Mouse (Mus musculus): Measurements from ENCODE around the gene 5330417H12Rik. TPM values are rescaled to one million over a fixed set of nuclear protein-coding genes. Genes with fewer than 3 reads are reported as not detected.

The 5330417H12Rik gene
- polyA plus RNA-seq (2014; fragmentation: Illumina TruSeq; extraction: RNeasy Lipid Tissue Mini Kit (QIAGEN cat#74804)): not detected

GRCm38 (mm10) chr7:107625061-107625460 is at the start of gene 5330417H12Rik:
Gene 5330417H12Rik, minus strand, starts transcription at chr7:107625161.

GRCm38 (mm10) chr7:107594857-107595402 is 30.0 kb downstream of the 5330417H12Rik start, which contains the start of gene Ppfibp2:
Gene Ppfibp2, plus strand, starts transcription at chr7:107595207.

Other genes with a start within 250 kb of the 5330417H12Rik start
- 11.5 TPM for gene Olfml1, start 57.7 kb downstream of the 5330417H12Rik start, polyA plus RNA-seq (2014; fragmentation: Illumina TruSeq; extraction: RNeasy Lipid Tissue Mini Kit (QIAGEN cat#74804))
- gene Ppfibp2, start 30.0 kb downstream of the 5330417H12Rik start, polyA plus RNA-seq (2014; fragmentation: Illumina TruSeq; extraction: RNeasy Lipid Tissue Mini Kit (QIAGEN cat#74804)): 11.2 TPM
- gene Cyb5r2, start 132.9 kb upstream of the 5330417H12Rik start, polyA plus RNA-seq (2014; fragmentation: Illumina TruSeq; extraction: RNeasy Lipid Tissue Mini Kit (QIAGEN cat#74804)): not detected
- not detected for gene Ovch2, start 176.0 kb upstream of the 5330417H12Rik start, polyA plus RNA-seq (2014; fragmentation: Illumina TruSeq; extraction: RNeasy Lipid Tissue Mini Kit (QIAGEN cat#74804))
- not detected for gene Olfr467, start 187.1 kb upstream of the 5330417H12Rik start, polyA plus RNA-seq (2014; fragmentation: Illumina TruSeq; extraction: RNeasy Lipid Tissue Mini Kit (QIAGEN cat#74804))
- gene Olfr469, start 200.4 kb upstream of the 5330417H12Rik start, polyA plus RNA-seq (2014; fragmentation: Illumina TruSeq; extraction: RNeasy Lipid Tissue Mini Kit (QIAGEN cat#74804)): not detected
- gene Olfr470, start 222.3 kb upstream of the 5330417H12Rik start, polyA plus RNA-seq (2014; fragmentation: Illumina TruSeq; extraction: RNeasy Lipid Tissue Mini Kit (QIAGEN cat#74804)): not detected

All from ovary, adult 10 weeks (tissue).